Mouse (Mus musculus): ENCODE data around the gene Ghsr.

Gene Ghsr

DNA sequence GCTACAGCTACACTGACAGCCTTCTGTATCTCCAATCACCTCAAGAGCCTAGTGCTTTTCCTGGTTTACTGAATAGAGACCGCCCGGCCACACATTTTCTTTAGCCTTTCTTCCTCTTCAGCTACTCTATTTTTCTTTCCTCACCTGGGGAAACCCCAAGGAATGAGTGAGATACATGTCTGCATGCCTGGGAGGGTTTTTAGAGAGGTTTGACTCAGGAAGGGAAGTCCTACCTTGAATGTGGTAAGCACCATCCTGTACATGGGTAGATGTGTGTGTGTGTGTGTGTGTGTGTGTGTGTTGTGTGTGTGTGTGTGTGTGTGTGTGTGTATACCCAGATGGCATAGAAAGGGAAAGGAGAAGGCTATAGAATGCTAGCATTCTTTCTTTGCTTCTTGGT is 40.1 kb downstream of the Ghsr start:
- 97% methylated on average over 2 of the region's 2 CpGs for WGBS

DNA sequence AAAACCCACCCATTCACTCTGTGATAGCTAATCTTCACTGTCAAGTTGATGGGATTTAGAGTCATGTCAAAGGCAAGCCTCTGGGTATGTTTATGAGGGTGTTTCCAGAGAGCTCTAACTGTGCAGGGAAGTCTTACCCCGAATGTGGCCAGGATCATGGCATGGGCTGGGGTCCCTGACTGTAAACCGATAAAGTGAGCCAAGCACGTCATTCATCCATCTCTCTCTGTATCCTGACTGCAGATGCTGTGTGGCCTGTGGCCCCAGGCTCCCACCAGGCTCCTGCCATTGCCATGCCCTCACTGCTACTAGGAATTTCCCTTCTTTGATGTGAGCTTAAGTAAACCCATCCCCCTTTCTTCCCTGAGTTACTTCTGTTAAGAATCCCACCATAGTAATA is 42.4 kb downstream of the Ghsr start:
- 83% methylated on average over 3 of the region's 3 CpGs for WGBS

DNA sequence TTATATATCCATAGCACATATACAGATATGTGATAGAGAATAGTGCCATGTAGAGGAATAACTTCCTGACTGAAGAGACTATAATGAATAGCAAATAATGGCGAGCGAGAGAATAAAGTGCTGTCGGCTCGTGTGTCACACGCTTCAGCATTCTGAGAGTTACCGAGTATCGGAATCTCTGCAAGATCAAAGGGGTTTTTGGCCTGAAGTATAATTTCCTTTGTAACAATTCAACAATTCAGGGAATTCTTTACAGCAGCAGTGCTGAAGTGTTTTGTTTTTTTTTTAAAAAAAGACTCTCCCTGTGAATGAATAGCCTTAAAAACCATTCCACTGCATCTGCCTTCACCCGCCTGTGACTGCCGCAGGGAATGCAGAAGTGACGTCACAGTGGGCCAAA is 45.6 kb downstream of the Ghsr start:
- WGBS, result 85% methylated on average over 10 of the region's 10 CpGs

DNA sequence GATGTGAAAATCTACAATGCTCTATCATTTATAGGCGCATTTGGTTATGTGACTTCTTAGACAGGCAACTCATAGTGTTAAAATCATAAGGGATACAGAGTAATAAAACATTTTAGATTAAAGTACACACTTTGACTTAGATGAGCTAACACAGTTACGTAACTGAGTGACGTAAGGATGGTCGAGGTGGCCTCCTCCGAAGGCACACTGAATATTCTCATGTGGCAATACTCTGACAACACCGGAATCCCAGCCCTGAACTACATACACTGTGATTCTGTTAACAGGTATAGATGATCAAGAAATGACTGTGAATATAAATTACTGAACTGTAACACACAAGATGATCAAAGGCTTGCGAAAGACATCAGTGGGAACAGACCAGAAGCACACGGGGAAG is 47.5 kb downstream of the Ghsr start:
- WGBS, result 96% methylated on average over 8 of the region's 8 CpGs

DNA sequence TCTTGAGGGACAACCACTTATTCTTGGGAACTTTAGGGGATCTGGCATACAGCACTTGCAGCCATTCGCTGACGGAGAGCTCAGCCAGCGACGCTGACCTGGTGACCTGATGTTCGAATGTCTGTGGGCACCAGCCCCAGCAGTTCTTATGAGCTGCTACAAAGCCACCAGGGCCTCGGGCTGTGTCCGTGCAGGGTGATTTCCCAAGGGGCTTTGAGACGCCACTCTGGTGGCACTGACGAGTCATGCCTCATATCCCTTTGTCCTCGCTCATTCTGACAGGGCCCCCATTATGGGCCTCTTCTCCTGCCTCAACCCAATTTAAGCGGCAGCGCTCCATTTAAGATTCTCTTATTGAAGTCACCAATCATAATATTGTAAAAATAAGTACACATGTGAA is 50.8 kb downstream of the Ghsr start:
- WGBS, result 92% methylated on average over 12 of the region's 12 CpGs

DNA sequence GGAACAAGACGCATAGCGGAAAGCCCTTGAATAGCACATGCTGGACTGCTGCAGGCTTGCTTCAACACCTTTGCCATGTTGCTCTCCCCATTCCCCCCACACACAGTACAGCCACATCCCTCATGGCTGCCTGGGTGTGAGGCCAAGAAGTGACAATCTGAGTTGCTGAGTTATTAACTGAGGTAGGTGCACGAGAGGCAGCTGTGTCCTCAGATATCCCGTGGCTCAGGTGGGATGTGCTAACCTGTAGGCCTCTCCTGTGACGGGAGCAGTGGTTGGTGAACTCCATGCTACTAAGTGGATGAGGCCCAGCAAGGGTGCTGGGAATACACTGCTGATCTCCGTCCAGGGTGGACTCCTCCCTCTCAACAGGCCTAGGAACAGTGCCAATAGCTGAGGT is 51.4 kb downstream of the Ghsr start:
- 89% methylated on average over 6 of the region's 6 CpGs for WGBS

DNA sequence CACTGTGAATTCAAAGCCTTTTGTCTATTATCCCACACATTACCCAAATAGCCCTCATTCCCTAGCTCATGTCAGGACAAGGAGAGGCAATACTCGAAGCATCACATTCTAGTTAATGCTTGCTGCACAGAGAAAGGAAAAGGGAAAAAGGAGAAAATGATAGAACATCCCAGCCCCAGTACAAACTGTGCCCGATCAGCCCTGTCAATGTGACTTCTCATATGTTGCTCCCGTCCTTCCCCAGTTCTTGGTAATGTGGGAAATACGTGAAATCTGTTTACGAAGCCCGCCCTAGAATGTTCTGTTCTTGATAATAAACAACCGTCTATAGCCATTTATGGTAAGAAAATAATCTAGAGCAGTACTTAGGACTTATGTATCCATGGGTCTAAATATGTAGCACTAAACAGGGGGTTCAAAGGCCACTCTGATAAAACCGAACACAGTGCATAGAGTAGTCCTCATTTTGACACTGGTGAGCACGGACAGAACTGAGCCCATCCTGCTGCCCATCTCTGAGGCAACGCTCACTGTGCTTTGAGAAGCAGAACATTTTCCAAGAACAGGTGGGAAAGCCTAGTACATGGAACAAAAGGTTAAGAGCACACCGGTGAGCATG is 53.0 kb downstream of the Ghsr start:
- 93% methylated on average over 11 of the region's 11 CpGs for WGBS

DNA sequence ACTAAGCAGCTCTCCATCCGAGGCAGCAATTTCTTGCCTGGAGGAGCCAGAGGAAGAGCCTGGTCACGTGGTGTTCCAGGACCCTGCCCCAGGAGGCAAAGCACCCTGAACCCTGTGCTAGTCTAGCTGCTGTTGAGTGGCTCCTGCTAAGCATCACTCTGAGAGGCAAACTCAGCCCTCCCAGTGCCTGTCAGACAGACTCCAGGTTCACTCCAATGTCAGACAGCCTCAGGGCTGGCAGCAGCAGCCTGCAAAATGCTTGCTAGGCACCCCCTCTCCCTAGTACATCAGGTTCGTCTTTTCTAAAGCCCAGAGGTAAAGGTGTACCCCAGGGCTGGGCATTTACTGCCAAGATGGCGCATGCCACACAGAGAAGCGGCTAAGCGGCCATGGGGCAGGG is 56.3 kb downstream of the Ghsr start:
- 86% methylated on average over 6 of the region's 6 CpGs for WGBS

Data from cerebral cortex, adult 2 months (tissue).